Mouse (Mus musculus): ENCODE measurements around the gene Gm44596.

The Gm44596 gene

GRCm38 (mm10) chr6:128375192-128375591 lies at the start of gene Gm44596, which contains the start of gene Tex52:
TSS of gene Gm44596 (plus strand) at chr6:128375503.
TSS of gene Tex52 (plus strand) at chr6:128375456.
- in situ Hi-C loops (cut with MboI, MseI), result loop anchor here (10.0 kb wide), 1 partner anchor 1100 kb away; no protein-coding TSS in a partner anchor

- in situ Hi-C loops (cut with MboI, MseI), result no loop called here
Measured at GRCm38 (mm10) chr6:128334397-128335124, 40.7 kb upstream of the Gm44596 start.

- in situ Hi-C loops (cut with MboI, MseI), result no loop called here
Measured at GRCm38 (mm10) chr6:128337467-128337866, 37.8 kb upstream of the Gm44596 start.

- in situ Hi-C loops (cut with MboI, MseI), result no loop called here
Measured at GRCm38 (mm10) chr6:128338876-128339275, 36.4 kb upstream of the Gm44596 start.

GRCm38 (mm10) chr6:128341956-128342723 lies 33.2 kb upstream of the Gm44596 start:
- in situ Hi-C loops (cut with MboI, MseI), result no loop called here

- in situ Hi-C loops (cut with MboI, MseI), result no loop called here
Measured at GRCm38 (mm10) chr6:128345623-128346022, 29.7 kb upstream of the Gm44596 start.

GRCm38 (mm10) chr6:128346782-128347181 lies 28.5 kb upstream of the Gm44596 start:
- in situ Hi-C loops (cut with MboI, MseI), result no loop called here

- in situ Hi-C loops (cut with MboI, MseI), result loop anchor here (5.0 to 10.0 kb wide), 2 partner anchors 493 to 1205 kb away; no protein-coding TSS in a partner anchor
Measured at GRCm38 (mm10) chr6:128349711-128350110, 25.6 kb upstream of the Gm44596 start.

GRCm38 (mm10) chr6:128354140-128354539 lies 21.2 kb upstream of the Gm44596 start:
- in situ Hi-C loops (cut with MboI, MseI), result loop anchor here (5.0 to 10.0 kb wide), 2 partner anchors 488 to 1209 kb away; no protein-coding TSS in a partner anchor

- in situ Hi-C loops (cut with MboI, MseI), result loop anchor here (5.0 to 10.0 kb wide), 2 partner anchors 38 to 1210 kb away; no protein-coding TSS in a partner anchor
Measured at GRCm38 (mm10) chr6:128355201-128355681, 20.1 kb upstream of the Gm44596 start.

GRCm38 (mm10) chr6:128355726-128356416 lies 19.4 kb upstream of the Gm44596 start, which contains the start of gene Tulp3:
TSS of gene Tulp3 (minus strand) at chr6:128355851.
- in situ Hi-C loops (cut with MboI, MseI), result loop anchor here (5.0 to 10.0 kb wide), 2 partner anchors 39 to 1211 kb away; no protein-coding TSS in a partner anchor

- in situ Hi-C loops (cut with MboI, MseI), result loop anchor here (5.0 to 10.0 kb wide), 2 partner anchors 42 to 1214 kb away; no protein-coding TSS in a partner anchor
Measured at GRCm38 (mm10) chr6:128358999-128359398, 16.3 kb upstream of the Gm44596 start.

- in situ Hi-C loops (cut with MboI, MseI), result no loop called here
Measured at GRCm38 (mm10) chr6:128361901-128362300, 13.4 kb upstream of the Gm44596 start.

- in situ Hi-C loops (cut with MboI, MseI), result no loop called here
Measured at GRCm38 (mm10) chr6:128362381-128363006, 12.8 kb upstream of the Gm44596 start, which contains the start of the genes Rhno1 and Foxm1. TSS of gene Rhno1 (minus strand) at chr6:128362911. TSS of gene Foxm1 (plus strand) at chr6:128362967.

- in situ Hi-C loops (cut with MboI, MseI), result no loop called here
Measured at GRCm38 (mm10) chr6:128363007-128363825, 12.1 kb upstream of the Gm44596 start.

GRCm38 (mm10) chr6:128364721-128365120 lies 10.6 kb upstream of the Gm44596 start:
- in situ Hi-C loops (cut with MboI, MseI), result no loop called here

- in situ Hi-C loops (cut with MboI, MseI), result no loop called here
Measured at GRCm38 (mm10) chr6:128366466-128366865, 8.8 kb upstream of the Gm44596 start.

GRCm38 (mm10) chr6:128370040-128370439 lies 5.3 kb upstream of the Gm44596 start:
- in situ Hi-C loops (cut with MboI, MseI), result loop anchor here (10.0 kb wide), 1 partner anchor 1095 kb away; no protein-coding TSS in a partner anchor

- in situ Hi-C loops (cut with MboI, MseI), result loop anchor here (10.0 kb wide), 1 partner anchor 1102 kb away; no protein-coding TSS in a partner anchor
Measured at GRCm38 (mm10) chr6:128376371-128377085, 1.2 kb downstream of the Gm44596 start.

Measured in T-helper 1 cell (primary cell).